Mouse (Mus musculus) testis, adult 2 months (tissue): ENCODE data around the gene Dync1li2.

Experiments
- CTCF ChIP-seq: fragments of 200-500 bp; IDR thresholded peaks from 2 replicates; pipeline ENCODE4 v1.5.1; 2012; ENCODE audit warnings: low read depth, mild to moderate bottlenecking, inconsistent platforms, low read length, moderate library complexity; ENCODE audit not compliant: control insufficient read depth, insufficient read depth, insufficient replicate concordance
- POLR2A ChIP-seq: fragments of 200-500 bp; IDR thresholded peaks from 2 replicates; pipeline ENCODE4 v1.6.1; 2012; ENCODE audit warnings: low read depth, mild to moderate bottlenecking, inconsistent platforms, low read length, moderate library complexity; ENCODE audit not compliant: control insufficient read depth

DNA sequence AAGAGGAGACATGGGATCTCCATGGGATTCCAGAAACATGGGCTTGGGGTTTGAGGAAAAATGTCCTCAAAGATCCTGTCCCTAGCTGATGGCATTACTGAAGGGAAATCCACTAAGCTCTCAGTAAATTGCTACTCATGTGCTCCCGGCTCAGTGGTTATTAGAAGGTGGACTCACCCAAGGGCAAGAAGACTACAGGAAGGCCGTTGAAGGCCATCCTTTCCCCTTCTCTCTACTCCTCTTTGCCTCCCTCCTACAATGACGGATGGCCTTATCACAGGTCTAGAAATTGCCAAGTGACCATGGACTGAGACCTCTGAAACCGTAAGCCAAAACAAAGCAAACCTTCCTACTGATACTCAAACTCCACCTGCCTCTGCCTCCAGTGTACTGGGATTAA lies 6.3 kb downstream of the Dync1li2 start:
- TF ChIP-seq CTCF, result no peak
- no peak for TF ChIP-seq POLR2A
